ENCODE assay signal across 8 mouse cellular contexts in the genomic region with DNA sequence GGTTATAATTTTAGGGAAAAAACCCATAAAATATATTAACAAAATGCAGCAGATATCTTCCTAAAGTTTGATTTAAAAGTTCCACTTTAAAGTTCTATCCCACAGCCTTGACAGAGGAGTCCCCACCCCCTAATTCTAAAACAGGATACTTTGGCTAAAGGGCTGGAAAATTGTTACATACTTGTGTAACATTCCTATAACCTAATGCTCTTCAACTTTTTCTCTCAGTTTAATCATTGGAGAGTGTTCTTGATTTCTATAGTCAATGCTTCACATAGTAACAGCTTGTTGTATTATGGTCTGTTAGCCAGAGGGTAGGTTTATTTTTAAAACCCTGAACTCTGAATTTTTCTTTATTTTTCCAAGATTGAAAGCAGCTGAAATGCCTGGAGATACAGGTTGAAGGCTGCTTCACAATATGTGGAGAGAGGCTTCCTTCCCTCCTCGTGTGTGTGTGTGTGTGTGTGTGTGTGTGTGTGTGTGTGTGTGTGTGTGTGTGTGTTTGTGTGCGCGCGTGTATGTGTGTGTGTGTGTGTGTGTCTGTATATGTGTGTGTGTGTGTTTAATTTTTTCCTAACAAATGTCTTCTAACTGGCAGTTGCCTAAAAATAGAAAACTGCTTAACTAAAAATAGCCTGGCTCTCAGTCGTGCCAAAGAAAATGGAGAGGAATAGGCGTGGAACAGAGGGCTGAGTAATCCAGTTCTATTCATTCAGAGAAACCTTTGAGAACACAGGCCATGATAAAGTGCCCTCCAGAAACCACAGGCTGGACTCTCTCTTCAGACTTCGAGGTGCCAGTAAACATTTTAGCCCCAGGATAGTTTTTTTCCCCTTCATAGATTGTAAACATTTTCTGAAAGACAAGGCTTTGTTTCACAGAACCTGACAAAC.
DNase-seq lines count a peak whose midpoint lies in the region; ATAC-seq lines count a peak whose summit lies in the region.

No protein-coding gene starts in this region.

- no peak for DNase-seq in frontal cortex, postnatal 10 days (ENCODE audit: low spot score in 2 of 2)
- DNase-seq in A20 (ENCODE audit: low read depth, low spot score) = peak; percentile 48
- peak; percentile 41 for DNase-seq in embryo, embryonic 11 days
- peak; percentile 77 to 84 for DNase-seq in heart, postnatal 10 days
- DNase-seq in lung, postnatal 14 days = peak; percentile 20
- no peak for DNase-seq in layer of hippocampus, adult 18-20 months (ENCODE audit: low spot score in 2 of 2)

- peak; percentile 54 for ATAC-seq in frontal cortex, adult (ENCODE audit: low TSS enrichment)
- ATAC-seq in CD4-positive, CD25-positive, alpha-beta regulatory T cell, adult 4 months = no peak

- intact Hi-C loops in heart, postnatal 10 days (cut with DNase I) = loop anchor here (5.0 kb wide), 1 partner anchor 36 kb away; no protein-coding TSS in a partner anchor

Comparison
In these comparisons a context has a peak if more than half of its experiments do, and no peak if none do; other contexts are left out.
1. DNase-seq: peak in A20 (single experiment), embryo, embryonic 11 days (single experiment), heart, postnatal 10 days (2 of 2) and lung, postnatal 14 days (single experiment); none in frontal cortex, postnatal 10 days (0 of 2) and layer of hippocampus, adult 18-20 months (0 of 2).